Mouse (Mus musculus) erythroblast, embryonic 14.5 days (primary cell): ENCODE measurements at regions not wholly inside any gene's neighbourhood (a gene's known extent, or its start where the extent isn't known, plus 50 kb on each side); places are given as distances from the start of the nearest gene placed in this dataset.

Experiments used
- GATA1 ChIP-seq: IDR thresholded peaks from 2 replicates; pipeline ENCODE4 v1.6.1; 2012; ENCODE audit warnings: low read length, inconsistent platforms, mixed read lengths
- TAL1 ChIP-seq: IDR thresholded peaks from 3 replicates; pipeline ENCODE4 v1.6.1; 2012; ENCODE audit warnings: low read length, inconsistent platforms, mixed read lengths

GRCm38 (mm10) chr12:25958584-25958983 lies 456.5 kb downstream of the Rnf144a start:
- TF ChIP-seq GATA1 (no peak), TAL1 (no peak)
